Mouse (Mus musculus) spleen, postnatal 14 days (tissue): Measurements from ENCODE around the gene Ankrd1.

Experiments used
- DNase-seq, 2 experiments: peaks; one replicate each; pipeline ENCODE4 v3.0.0; 2021 to 2022; ENCODE audit warnings: low spot score in 2 of 2

Ankrd1 gene

GRCm38 (mm10) chr19:36119783-36120471 is at the start of gene Ankrd1:
TSS of gene Ankrd1 (minus strand) at chr19:36120099.
- no peak for DNase-seq

DNA sequence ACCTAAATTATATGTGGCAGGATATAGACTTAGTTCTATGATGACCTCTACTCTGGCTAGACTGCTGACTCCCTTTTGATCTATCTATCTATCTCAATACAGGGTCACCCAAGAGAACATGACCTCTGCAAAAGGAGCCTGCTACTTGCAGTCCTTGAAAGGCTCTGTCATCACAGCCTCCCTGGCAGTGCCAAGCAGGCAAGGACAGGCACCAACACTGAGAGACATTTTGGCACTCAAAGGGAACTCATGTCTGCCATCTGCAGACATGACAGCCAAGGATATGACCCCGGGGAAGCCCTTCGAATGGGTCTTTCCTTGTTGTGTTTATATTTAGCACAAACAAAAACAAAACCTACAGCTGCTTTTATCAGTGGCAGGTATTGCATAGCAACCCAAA is 49.2 kb upstream of the Ankrd1 start:
- no peak for DNase-seq

DNA sequence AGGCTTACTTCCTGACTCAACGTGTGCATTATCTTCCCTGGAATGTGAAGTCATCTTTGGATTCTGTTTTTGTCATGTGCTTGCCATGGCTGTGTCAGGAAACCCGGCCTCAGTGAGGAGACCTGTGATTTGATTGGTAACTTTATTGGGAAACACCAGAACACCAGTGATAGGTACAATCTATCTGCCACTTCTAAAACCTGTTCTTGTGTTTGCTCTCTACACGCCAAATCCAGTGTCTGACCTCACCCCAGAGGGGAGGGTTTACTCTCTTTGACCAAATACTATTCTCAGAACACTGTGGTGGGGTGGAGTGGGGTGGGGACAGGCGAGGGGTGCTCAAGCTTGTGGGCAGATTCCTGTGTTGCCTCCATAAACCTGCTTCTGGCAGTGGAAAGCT is 48.2 kb upstream of the Ankrd1 start:
- DNase-seq: no peak

- no peak for DNase-seq
Measured at GRCm38 (mm10) chr19:36167291-36167896, 47.5 kb upstream of the Ankrd1 start.

DNA sequence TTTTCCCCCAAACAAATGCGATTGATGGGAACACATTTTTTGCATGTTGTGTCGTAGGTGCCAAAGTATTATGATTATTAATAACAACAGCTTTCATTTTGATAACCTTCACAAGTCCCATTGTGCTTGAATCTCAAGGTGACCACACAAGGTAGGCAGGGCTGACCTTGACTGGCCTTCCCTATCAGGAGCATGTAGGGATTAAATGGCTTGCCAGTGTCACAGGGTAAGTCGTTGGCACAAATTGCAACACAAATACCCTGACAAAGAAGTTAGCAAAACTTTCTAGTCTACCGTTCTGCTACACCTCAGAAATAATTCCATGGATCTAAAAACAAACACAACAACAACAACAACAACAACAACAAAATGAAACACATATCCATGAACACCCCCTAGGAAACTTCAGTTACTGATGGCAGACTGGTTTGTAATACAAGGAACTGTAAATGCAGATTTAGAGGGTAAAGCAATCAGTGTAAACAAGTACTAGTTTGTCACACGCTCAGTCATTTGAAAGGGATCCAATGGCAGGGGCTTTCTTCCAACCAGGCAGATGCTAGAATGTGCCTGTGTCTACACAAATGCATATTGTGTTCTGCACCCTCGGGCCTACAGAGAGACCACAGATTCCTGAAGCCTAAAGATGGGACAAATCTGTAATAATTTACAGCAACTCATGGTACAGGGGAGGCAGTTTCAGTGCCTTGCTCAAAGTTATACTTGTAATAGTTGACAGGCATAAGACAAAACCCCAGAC is 46.7 kb upstream of the Ankrd1 start:
- no peak for DNase-seq

DNA sequence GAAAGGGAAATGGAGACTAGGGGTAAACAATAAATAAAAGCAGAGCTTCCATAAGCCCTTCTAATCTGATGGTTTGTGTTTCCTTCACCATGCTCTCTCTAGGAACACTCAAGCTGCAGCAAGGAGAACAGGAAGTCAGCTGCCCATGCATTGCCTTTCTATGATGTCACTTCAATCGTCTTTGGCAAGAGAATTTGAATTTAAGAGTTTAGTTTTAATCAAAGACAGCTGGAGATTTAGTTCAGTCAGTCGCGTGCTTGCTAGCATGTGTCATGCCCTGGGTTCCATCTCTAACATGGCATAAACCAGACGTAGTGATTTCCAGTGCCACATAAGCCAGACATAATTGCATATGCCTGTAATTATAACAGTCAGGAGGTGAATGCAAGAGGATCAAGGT is 45.5 kb upstream of the Ankrd1 start:
- no peak for DNase-seq

DNA sequence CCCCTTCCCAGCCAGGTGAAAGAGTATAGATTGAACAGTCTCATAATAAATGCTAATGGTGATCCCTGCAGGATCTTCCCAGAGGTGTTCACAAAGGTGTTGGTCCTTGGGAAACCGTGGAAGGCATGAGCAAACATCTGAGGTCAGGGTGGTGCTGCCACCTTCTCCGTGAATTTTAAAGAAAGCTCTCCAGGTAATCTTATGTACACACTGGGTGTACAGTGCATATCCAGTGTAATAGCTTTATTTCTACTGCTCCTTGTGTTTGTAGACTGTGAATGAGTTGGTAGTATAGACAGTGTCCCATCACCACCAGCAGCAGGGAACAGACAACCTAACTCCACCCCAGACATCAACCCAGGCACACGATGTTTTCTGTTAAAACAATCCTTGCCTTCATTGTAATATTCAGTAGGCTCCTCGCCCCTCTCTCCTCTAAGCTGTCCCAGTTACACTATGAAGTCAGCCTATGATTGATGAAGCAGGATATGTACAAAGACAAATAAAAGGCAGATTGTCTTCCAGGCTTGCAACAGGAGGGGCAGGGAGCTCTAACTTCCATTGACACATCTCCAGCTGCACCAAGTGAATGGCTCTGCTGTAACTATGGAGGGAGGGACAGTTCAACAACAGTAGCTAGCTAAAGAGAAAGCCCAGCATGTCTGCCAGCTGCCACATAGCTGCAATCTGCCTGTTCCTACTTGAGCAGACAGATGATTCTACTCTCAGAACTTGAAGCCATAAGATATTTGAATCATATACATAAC is 30.5 kb upstream of the Ankrd1 start:
- DNase-seq: no peak

DNA sequence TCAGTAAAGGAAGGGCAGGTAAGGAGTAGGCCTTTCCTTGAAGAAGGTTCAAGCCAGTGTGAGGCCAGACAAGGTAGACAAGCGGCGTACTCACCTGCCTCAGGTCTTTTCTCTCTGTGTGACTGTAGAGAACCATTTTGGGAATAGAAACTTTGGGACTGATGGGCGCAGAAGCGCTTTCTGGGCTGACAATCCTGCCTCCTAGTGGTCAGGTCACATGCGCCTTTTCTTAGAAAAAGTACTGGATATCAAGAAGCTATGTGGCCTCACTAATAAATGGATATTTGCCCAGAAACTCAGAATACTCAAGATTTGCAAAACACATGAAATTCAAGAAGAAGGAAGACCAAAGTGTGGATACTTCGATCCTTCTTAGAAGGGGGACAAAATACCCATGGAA is 28.7 kb upstream of the Ankrd1 start:
- DNase-seq: no peak

GRCm38 (mm10) chr19:36143571-36143970 is 23.7 kb upstream of the Ankrd1 start:
- no peak for DNase-seq

DNA sequence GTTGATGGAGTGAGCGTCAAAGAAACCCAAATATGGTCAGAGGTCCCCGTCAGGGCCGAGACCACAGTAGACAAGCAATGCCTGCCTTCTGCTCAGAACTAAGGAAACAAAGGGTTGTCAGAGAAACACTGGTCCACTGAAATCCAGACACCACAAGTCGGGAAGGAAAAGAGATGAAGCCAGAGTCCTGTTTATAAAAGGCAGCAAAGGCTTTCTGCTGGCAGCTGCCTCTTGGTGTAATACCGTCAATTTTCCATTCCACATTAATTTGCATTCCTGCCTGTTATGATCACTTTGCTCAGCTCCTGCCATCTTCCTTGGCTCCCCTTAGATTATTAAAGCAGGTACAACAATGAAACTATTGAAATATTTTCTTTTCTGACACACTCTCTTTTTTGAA is 13.8 kb upstream of the Ankrd1 start:
- no peak for DNase-seq

- no peak for DNase-seq
Measured at GRCm38 (mm10) chr19:36133064-36133463, 13.2 kb upstream of the Ankrd1 start.

DNA sequence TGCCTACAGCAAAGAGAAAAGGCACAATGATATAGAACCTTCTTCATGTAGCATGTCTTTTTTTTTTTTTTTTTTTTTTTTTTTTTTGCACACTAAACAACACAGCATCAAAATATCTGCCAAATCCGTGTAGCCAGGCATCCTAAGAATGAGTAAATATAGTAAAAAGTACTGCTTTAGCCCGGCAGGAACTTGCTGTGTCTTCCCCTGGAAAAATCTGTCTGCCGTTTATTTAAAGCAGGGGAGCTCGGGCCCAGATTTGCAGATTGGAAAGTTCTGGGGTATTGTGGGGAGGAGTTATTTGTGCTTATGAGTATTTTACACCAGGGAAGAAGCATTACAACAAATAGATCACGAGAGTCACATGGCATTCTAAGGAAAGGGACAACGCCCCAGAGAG is 12.1 kb upstream of the Ankrd1 start:
- no peak for DNase-seq

GRCm38 (mm10) chr19:36130181-36130580 is 10.3 kb upstream of the Ankrd1 start:
- DNase-seq: no peak

GRCm38 (mm10) chr19:36129643-36130042 is 9.7 kb upstream of the Ankrd1 start:
- no peak for DNase-seq

- no peak for DNase-seq
Measured at GRCm38 (mm10) chr19:36129213-36129612, 9.3 kb upstream of the Ankrd1 start.

DNA sequence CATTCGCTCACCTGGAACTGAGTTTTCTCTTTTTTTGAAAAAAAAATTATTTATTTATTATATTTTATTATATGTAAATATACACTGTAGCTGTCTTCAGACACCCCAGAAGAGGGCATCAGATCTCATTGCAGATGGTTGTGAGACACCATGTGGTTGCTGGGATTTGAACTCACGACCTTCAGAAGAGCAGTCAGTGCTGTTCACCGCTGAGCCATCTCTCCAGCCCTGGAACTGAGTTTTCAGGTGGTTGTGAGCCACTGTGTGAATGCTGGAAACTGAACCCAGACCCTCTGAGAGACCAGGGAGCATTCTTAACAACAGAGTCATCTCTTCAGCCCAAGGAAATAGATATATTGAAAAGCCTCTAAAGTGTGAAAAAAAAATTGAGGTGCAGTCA is 8.5 kb upstream of the Ankrd1 start:
- DNase-seq: no peak

- no peak for DNase-seq
Measured at GRCm38 (mm10) chr19:36124203-36124602, 4.3 kb upstream of the Ankrd1 start.

DNA sequence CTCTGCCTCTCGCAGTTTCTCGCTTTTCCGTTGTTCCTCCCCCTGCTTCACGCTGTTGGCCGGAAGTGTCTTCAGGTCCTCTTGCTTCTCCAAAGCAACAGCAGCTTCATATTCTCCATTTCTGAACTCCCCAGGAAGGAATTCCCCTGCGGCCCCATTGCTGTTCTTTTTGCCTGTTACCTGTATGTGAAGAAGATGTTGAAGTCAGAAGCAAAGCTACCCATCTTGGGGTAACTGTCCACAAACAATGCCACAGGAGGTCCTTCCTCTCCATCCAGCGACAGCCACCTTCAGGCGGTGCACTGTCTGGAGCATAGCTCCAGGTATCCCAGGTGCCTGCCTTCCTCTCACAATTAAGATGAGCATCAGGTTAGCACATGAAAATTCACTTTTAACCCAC is 680 bp downstream of the Ankrd1 start:
- DNase-seq: no peak

- DNase-seq: no peak
Measured at GRCm38 (mm10) chr19:36116185-36116584, 3.7 kb downstream of the Ankrd1 start.

DNA sequence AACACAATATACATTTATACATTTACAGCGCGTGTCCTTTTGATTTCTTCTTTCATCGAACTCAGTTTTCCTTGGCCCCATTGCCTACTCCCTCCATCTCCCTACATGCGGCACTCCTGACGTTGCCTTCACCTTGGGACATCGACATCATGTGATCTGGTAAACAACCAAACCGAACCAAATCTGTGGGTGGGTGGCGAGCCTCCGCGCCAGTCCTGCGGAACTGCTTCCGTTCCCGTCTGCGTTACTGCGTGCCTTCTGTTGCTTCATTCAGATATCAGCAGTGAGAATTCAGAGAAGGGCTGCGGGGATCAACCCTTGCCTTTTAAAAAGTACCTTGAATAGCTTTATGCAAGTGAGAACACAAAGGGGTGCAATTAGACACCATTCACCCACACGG is 7.9 kb downstream of the Ankrd1 start:
- no peak for DNase-seq

DNA sequence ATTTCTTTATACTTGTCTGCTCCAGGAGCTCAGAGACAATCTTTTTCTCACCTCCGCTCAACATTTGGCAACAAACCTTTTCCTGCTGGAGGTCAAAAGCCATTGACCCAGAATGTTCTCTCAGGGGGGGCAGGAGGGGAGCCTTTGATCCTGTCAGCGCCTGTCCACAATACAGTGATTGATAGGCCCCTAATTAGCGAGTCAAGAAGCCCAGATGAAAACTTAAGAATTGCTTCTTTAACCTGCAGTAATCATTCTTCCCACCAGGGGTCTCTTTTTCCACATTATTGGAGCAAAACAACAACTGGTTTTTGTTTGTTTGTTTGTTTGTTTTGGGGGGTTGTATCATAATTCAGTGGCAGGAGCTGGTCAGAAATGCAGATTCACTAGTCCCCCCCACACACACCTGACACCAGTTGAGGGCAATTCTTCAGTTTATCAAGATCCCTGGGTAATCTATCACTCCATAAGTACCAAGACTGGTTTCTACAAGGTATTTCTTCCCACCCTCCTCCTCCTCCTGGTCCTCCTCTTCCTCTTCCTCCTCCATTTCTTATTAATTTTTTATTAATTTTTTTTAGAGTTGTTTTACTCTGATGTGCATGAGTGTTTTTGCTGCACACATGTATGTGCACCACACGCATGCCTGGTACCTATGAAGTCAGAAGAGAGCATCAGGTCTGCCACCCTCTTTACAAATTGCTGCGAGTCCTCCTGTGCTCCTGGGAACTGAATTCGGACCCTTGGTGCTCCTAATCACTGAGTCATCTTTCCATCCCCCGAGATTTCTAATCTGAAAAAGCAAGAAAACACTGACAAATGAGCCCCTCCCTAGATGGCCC is 8.6 kb downstream of the Ankrd1 start:
- DNase-seq: no peak
